Mouse (Mus musculus): ENCODE data around the gene Npdc1. TPM values are rescaled to one million over a fixed set of nuclear protein-coding genes. Genes with fewer than 3 reads are reported as not detected.

Gene Npdc1
- polyA plus RNA-seq, 1 experiment from 2014 or later, result 496 TPM

DNA sequence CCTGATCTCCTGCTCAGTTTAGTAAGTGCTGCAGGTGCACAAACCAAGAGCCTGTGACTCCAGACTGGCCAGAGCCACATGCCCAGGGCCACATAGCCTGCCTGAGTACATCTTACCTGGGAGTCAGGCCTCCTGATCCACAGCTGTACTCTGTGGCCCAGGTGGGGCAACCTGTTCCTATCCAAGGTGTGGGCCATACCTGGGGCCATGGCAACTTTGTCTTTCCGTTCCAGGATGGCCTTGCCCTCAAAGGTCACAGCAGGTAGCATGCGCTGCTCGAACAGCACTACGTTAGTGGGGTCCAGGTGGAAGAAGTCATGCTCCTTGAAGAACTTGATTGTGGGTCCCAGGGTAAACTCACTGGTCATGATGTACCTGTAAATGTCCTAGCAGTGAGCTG, 34.8 kb upstream of the Npdc1 start:
- Histone ChIP-seq H3K27ac (ENCODE audit: low read depth, low read length) (no peak overlapping the region), H3K27me3 (ENCODE audit: control insufficient read depth, insufficient read depth, low read length) (peaks cover 17% of the 10 kb centered on the region), H3K9ac (replicated peaks; ENCODE audit: low read depth, low read length) (no peak overlapping the region), H3K4me2 (ENCODE audit: low read depth, low read length) (peak overlapping the region; percentile 99; the same call in 1 of the 2 replicates), H3K36me3 (ENCODE audit: control insufficient read depth, insufficient read depth, low read length) (no peaks in the 10 kb centered on the region), H3K9me3 (ENCODE audit: control insufficient read depth, low read length) (no peaks in the 10 kb centered on the region), H3K4me3 (ENCODE audit: low read depth, low read length) (no peak overlapping the region), H3K4me1 (ENCODE audit: control insufficient read depth, insufficient read depth, low read length) (0 out of 2 replicates have a peak, but pooled peaks cover 4% of the 10 kb centered on the region)
- ATAC-seq (ENCODE audit: low read depth), result no peak
- 87% methylated on average over 4 of the region's 4 CpGs for WGBS

DNA sequence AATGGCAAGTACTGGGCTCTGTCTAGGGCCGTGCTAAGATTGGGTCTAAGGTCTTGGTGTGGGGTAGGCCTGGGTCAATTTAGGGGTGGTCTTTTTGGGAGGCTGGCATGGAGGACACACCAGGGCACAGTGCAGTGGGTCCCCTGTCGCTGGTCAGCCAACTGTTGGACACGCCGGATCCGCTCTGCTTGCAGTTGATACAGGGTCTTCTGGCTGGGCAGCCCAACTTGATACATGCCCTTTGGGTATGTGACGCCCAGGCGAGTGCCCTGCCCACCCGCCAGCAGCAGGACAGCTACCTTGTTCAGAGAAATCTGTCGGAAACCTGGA, 34.4 kb upstream of the Npdc1 start:
- Histone ChIP-seq H3K4me2 (ENCODE audit: low read depth, low read length) (peak overlapping the region; percentile 99), H3K4me3 (ENCODE audit: low read depth, low read length) (peak overlapping the region; percentile 47), H3K36me3 (ENCODE audit: control insufficient read depth, insufficient read depth, low read length) (no peaks in the 10 kb centered on the region), H3K27ac (ENCODE audit: low read depth, low read length) (no peak overlapping the region), H3K27me3 (ENCODE audit: control insufficient read depth, insufficient read depth, low read length) (peaks cover 17% of the 10 kb centered on the region), H3K9me3 (ENCODE audit: control insufficient read depth, low read length) (no peaks in the 10 kb centered on the region), H3K9ac (replicated peaks; ENCODE audit: low read depth, low read length) (peak overlapping the region; percentile 63; the same call in 1 of the 2 replicates), H3K4me1 (ENCODE audit: control insufficient read depth, insufficient read depth, low read length) (0 out of 2 replicates have a peak, but pooled peaks cover 4% of the 10 kb centered on the region)
- ATAC-seq (ENCODE audit: low read depth), result 0 out of 2 replicates have a peak, but pooled peaks have one; percentile 22
- 36% methylated on average over 9 of the region's 9 CpGs for WGBS

DNA sequence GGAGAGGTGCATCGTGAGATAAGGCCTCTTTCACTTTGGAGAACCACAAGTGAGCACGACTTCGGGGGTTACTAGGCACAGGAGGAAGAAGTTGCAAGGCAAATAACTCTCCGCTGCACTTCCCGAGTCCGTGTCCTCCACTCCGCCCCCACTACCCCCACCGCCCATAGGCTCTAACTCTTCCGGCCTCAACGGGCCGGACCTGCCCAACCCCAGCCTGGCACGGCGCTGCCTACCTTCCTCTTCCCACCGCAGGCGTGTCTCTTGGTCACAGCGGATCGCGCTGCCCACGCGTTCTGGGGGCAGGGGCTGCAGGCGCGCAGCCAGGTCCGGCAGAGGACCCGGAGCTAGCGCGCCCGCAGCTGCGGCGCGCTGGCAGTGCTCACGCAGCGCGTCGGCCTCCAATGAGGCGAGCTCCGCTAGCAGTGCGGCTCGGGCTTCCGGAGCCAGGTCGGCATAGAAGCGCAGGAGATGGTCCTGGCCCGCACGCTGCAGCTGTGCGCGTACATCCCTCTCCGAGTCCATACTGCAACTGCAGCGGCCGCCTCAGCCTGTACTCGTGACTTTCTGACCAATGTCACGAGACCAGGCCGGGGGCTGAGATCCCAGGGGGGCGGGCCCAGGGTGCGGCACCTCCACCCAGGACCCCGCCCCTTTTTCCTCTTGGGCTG, 33.9 kb upstream of the Npdc1 start, which contains the start of gene Uap1l1:
TSS of gene Uap1l1 (minus strand) at position 592 of the 671 bp plus-strand sequence.
- peak; percentile 83 for ATAC-seq (ENCODE audit: low read depth)

DNA sequence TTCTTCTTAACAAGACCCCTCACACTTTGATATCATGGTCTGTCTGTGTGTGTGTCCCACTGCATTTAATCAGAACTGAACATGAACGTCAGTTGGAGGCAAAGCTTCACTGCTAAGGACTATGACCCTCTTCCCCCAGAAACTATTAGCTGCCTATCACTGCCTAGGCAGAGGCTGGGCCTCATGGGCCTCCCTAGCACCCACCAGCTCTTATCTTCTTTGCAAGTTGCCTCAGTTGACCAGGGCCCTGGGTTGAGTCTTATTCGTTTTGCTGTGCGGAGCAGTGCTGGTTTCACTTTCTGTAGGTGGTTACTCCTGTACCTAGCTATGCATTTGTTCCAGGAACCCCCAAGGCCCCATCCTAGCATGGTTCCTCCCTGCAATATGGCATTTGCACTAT, 29.2 kb upstream of the Npdc1 start:
- no peaks in the 10 kb centered on the region for H3K9me3 ChIP-seq (ENCODE audit: control insufficient read depth, low read length)
- H3K36me3 ChIP-seq (ENCODE audit: control insufficient read depth, insufficient read depth, low read length), result no peaks in the 10 kb centered on the region
- no peak overlapping the region for H3K27ac ChIP-seq (ENCODE audit: low read depth, low read length)
- H3K4me1 ChIP-seq (ENCODE audit: control insufficient read depth, insufficient read depth, low read length), result peaks cover 11% of the 10 kb centered on the region; the same call in 1 of the 2 replicates
- peaks cover 10% of the 10 kb centered on the region for H3K27me3 ChIP-seq (ENCODE audit: control insufficient read depth, insufficient read depth, low read length)
- H3K9ac ChIP-seq (replicated peaks; ENCODE audit: low read depth, low read length), result no peak overlapping the region
- no peak overlapping the region for H3K4me3 ChIP-seq (ENCODE audit: low read depth, low read length)
- ATAC-seq (ENCODE audit: low read depth), result no peak
- 89% methylated on average over 3 of the region's 3 CpGs for WGBS
- no peak overlapping the region for H3K4me2 ChIP-seq (ENCODE audit: low read depth, low read length)

More for the DNA sequence above, 33.9 kb upstream of the Npdc1 start, which contains the start of gene Uap1l1:
- Histone ChIP-seq H3K4me2 (ENCODE audit: low read depth, low read length) (peak within 1 kb of the TSS; percentile 99), H3K4me1 (ENCODE audit: control insufficient read depth, insufficient read depth, low read length) (0 out of 2 replicates have a peak, but pooled peaks cover 4% of the 10 kb centered on the region), H3K27me3 (ENCODE audit: control insufficient read depth, insufficient read depth, low read length) (peaks cover 17% of the 10 kb centered on the region), H3K4me3 (ENCODE audit: low read depth, low read length) (peak within 1 kb of the TSS; percentile 47), H3K9ac (replicated peaks; ENCODE audit: low read depth, low read length) (peak within 1 kb of the TSS; percentile 63), H3K9me3 (ENCODE audit: control insufficient read depth, low read length) (no peaks in the 10 kb centered on the region), H3K36me3 (ENCODE audit: control insufficient read depth, insufficient read depth, low read length) (no peaks in the 10 kb centered on the region), H3K27ac (ENCODE audit: low read depth, low read length) (no peak within 1 kb of the TSS)
- under 1% methylated on average over 54 of the region's 54 CpGs for WGBS

DNA sequence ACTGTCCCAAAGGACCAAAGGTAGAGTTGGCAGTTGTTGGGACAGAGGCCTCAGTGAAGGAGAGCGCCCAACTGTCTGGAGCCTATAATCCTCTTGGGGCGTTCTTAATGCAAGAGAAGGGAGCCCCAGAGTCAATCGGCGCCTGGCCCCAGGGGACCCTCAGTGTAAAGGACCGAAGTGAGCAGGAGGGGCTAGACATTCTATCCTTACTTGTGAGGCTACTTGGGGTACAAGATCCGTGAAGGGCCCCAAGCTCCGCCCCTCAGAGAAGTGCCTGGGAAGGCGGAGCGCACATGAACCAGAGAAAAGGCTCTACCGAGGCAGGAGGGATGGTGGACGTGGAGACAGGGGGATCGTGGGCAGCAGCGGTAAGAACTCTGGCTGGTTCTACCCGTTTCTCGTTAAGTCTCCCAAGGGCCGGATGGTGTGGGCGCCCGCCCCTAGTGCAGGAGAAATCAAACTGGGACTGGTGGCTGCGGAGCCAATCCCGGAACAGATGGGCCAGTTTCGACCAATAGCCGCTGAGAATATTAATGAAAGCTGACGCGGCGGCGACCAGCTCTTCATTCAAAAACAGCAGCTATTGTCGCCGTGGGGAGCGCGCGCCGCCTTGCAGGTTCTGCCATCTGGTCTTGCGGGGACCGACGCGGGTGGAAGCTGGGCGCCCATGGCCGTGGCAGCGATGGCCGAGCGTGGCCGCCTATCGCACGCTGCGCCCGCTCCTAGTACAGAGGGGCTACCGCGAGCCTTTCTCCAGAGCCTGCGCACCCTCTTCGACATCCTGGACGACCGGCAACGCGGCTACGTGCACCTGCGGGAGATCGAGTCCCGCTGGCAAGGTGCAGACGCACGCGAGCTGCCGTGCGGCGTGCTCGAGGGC, 27.1 kb upstream of the Npdc1 start, which contains the start of gene Sapcd2:
TSS of gene Sapcd2 (plus strand) at position 558 of the 880 bp plus-strand sequence.
- H3K4me2 ChIP-seq (ENCODE audit: low read depth, low read length), result peak within 1 kb of the TSS; percentile 96
- H3K4me3 ChIP-seq (ENCODE audit: low read depth, low read length), result peak within 1 kb of the TSS; percentile 56
- WGBS, result under 1% methylated on average over 65 of the region's 65 CpGs
- H3K36me3 ChIP-seq (ENCODE audit: control insufficient read depth, insufficient read depth, low read length), result no peaks in the 10 kb centered on the region
- H3K9ac ChIP-seq (replicated peaks; ENCODE audit: low read depth, low read length), result peak within 1 kb of the TSS; percentile 55
- peak; percentile 93 for ATAC-seq (ENCODE audit: low read depth)
- H3K27me3 ChIP-seq (ENCODE audit: control insufficient read depth, insufficient read depth, low read length), result 0 out of 2 replicates have a peak, but pooled peaks cover 3% of the 10 kb centered on the region
- H3K4me1 ChIP-seq (ENCODE audit: control insufficient read depth, insufficient read depth, low read length), result peaks cover 8% of the 10 kb centered on the region; the same call in 1 of the 2 replicates
- peak within 1 kb of the TSS; percentile 39; the same call in 1 of the 2 replicates for H3K27ac ChIP-seq (ENCODE audit: low read depth, low read length)
- H3K9me3 ChIP-seq (ENCODE audit: control insufficient read depth, low read length), result no peaks in the 10 kb centered on the region

DNA sequence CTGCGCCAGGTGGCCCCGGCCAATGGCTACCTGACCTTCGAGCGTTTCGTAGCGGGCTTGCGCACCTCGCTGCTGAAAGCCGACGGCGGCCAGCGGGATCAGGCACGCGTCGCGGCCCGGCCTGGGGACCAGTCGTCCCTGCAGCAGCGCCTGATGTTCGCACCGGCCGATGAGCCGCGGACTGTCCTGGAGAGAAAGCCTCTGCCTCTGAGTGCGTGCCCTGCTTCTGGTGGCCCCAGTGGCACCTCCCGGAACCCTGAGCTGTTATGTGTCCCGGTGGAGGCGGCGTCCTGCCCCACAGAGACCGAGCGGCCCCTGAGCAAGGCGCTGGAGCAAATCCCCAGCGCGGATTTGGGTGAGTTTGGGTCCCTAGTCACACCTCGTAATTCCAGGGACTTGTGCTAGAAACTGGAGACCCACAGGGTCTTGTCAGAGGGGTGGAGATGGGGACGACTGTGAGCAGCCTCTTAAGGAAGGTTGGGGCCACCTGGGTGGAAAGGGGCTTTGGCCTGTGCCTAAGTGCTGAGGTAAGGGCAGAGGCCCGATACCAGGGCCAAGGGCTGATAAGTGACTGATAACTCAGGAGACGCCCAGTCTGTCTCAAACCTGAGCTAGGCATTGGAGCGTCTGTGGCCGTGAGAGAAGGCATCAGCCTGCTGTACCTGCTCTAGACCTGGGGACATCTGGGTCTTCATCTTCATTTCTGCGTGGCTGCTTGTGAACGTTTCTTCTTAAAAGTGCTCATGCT, 26.3 kb upstream of the Npdc1 start:
- Histone ChIP-seq H3K4me2 (ENCODE audit: low read depth, low read length) (peak overlapping the region; percentile 96), H3K9ac (replicated peaks; ENCODE audit: low read depth, low read length) (peak overlapping the region; percentile 55), H3K27ac (ENCODE audit: low read depth, low read length) (no peak overlapping the region; the same call in 1 of the 2 replicates), H3K4me1 (ENCODE audit: control insufficient read depth, insufficient read depth, low read length) (peaks cover 8% of the 10 kb centered on the region; the same call in 1 of the 2 replicates), H3K4me3 (ENCODE audit: low read depth, low read length) (peak overlapping the region; percentile 56), H3K9me3 (ENCODE audit: control insufficient read depth, low read length) (no peaks in the 10 kb centered on the region), H3K27me3 (ENCODE audit: control insufficient read depth, insufficient read depth, low read length) (0 out of 2 replicates have a peak, but pooled peaks cover 3% of the 10 kb centered on the region), H3K36me3 (ENCODE audit: control insufficient read depth, insufficient read depth, low read length) (no peaks in the 10 kb centered on the region)
- peak; percentile 10; the same call in 1 of the 2 replicates for ATAC-seq (ENCODE audit: low read depth)
- WGBS, result 2% methylated on average over 42 of the region's 42 CpGs

DNA sequence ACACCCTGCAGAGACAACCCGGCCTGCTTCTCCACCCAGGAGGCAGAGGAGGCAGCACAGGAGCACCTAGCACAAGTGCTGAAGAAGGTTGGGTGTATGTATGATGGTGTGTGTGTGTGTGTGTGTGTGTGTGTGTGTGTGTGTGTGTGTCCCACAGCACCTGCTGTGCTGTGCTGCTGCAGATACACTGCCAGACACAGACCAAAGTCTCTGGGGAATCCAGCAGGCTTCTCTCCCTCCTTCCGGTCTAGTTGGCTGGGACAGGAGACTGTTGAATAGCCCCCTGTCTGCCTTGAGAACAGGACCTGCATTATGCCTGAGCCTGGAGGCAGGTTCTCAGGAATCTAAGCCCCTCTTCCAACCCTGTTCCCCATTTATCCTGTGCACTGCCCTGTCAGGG, 25.7 kb upstream of the Npdc1 start:
- H3K36me3 ChIP-seq (ENCODE audit: control insufficient read depth, insufficient read depth, low read length), result no peaks in the 10 kb centered on the region
- H3K27ac ChIP-seq (ENCODE audit: low read depth, low read length), result no peak overlapping the region
- peaks cover 8% of the 10 kb centered on the region; the same call in 1 of the 2 replicates for H3K4me1 ChIP-seq (ENCODE audit: control insufficient read depth, insufficient read depth, low read length)
- no peaks in the 10 kb centered on the region for H3K9me3 ChIP-seq (ENCODE audit: control insufficient read depth, low read length)
- no peak overlapping the region for H3K4me3 ChIP-seq (ENCODE audit: low read depth, low read length)
- H3K4me2 ChIP-seq (ENCODE audit: low read depth, low read length), result peak overlapping the region; percentile 96
- 14% methylated on average over 2 of the region's 2 CpGs for WGBS
- H3K27me3 ChIP-seq (ENCODE audit: control insufficient read depth, insufficient read depth, low read length), result no peaks in the 10 kb centered on the region
- ATAC-seq (ENCODE audit: low read depth), result no peak
- no peak overlapping the region for H3K9ac ChIP-seq (replicated peaks; ENCODE audit: low read depth, low read length)

DNA sequence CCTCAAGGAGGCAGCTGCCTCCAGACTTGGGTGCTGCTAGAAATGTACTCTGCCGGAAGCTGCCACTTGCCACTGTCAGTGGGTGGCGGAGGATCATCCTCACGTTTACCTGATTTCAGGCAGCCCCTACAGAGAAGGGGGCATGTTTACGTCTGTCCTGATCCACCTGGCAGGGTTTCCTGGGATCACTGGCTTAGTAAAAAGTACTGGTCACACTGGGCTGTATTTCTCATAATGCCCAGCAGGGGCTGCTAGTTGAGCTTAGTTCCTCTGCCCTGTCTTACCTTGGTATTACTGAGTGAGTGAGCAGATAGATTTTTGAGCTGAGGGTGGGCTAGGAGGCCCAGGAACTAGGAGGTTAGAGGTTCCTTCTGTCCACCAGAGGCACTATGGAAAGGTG, 22.6 kb upstream of the Npdc1 start:
- no peak overlapping the region for H3K9ac ChIP-seq (replicated peaks; ENCODE audit: low read depth, low read length)
- H3K27me3 ChIP-seq (ENCODE audit: control insufficient read depth, insufficient read depth, low read length), result no peaks in the 10 kb centered on the region
- H3K27ac ChIP-seq (ENCODE audit: low read depth, low read length), result no peak overlapping the region
- H3K9me3 ChIP-seq (ENCODE audit: control insufficient read depth, low read length), result no peaks in the 10 kb centered on the region
- ATAC-seq (ENCODE audit: low read depth), result no peak
- H3K4me1 ChIP-seq (ENCODE audit: control insufficient read depth, insufficient read depth, low read length), result peaks cover 8% of the 10 kb centered on the region; the same call in 1 of the 2 replicates
- no peak overlapping the region for H3K4me2 ChIP-seq (ENCODE audit: low read depth, low read length)
- H3K36me3 ChIP-seq (ENCODE audit: control insufficient read depth, insufficient read depth, low read length), result no peaks in the 10 kb centered on the region
- 75% methylated on average over 4 of the region's 4 CpGs for WGBS
- H3K4me3 ChIP-seq (ENCODE audit: low read depth, low read length), result no peak overlapping the region
